Mouse (Mus musculus) cerebellum, postnatal 4 days (tissue): Measurements from ENCODE around the gene Ms4a10.

ENCODE experiments used
- DNase-seq, 2 experiments: peaks; one replicate each; pipeline ENCODE4 v3.0.0; 2022; ENCODE audit warnings: low spot score in 2 of 2, mixed read lengths in 1 of 2

Ms4a10 gene

GRCm38 (mm10) chr19:10918321-10918991 lies 56.0 kb downstream of the Ms4a10 start:
- DNase-seq = no peak

- no peak for DNase-seq
These were observed 58.0 kb downstream of the Ms4a10 start for GRCm38 (mm10) chr19:10916506-10916905.

GRCm38 (mm10) chr19:10914870-10915269 lies 59.6 kb downstream of the Ms4a10 start:
- DNase-seq = no peak

- DNase-seq = no peak
These were observed 60.2 kb downstream of the Ms4a10 start for GRCm38 (mm10) chr19:10914291-10914690.
